Mouse (Mus musculus): ENCODE results near the gene Msrb2. TPM values are rescaled to one million over a fixed set of nuclear protein-coding genes. Genes with fewer than 3 reads are reported as not detected.

Msrb2 gene
- polyA plus RNA-seq, 1 experiment from 2014 or later = 7.1 TPM

DNA sequence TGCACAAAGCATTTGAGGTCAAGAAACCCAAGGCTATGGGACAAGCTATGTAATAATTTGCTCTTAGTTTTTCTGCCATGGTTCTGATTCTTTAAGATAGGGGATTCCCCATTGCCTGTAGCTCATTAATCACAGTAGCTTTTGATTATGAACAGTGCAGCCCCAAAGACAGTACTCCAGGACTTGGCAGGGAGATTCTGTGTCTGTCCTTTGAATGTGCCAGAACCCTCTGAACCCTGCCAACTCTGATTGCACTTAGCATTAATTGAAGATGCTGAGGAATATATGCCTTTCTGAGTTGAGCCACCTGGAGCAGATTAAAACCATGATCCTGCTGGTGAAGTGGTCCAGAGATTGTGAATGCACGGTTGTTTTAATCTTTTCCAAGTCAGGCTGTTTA lies 8.4 kb upstream of the Msrb2 start:
- Histone ChIP-seq H3K9ac (no peak overlapping the region), H3K27me3 (replicated peaks) (no peaks in the 10 kb centered on the region), H3K36me3 (replicated peaks) (no peaks in the 10 kb centered on the region), H3K27ac (no peak overlapping the region), H3K4me2 (no peak overlapping the region), H3K4me3 (no peak overlapping the region), H3K4me1 (no peaks in the 10 kb centered on the region), H3K9me3 (no peaks in the 10 kb centered on the region)
- ATAC-seq (replicated peaks) = no peak
- WGBS = 78% methylated on average over 1 of the region's 1 CpGs

DNA sequence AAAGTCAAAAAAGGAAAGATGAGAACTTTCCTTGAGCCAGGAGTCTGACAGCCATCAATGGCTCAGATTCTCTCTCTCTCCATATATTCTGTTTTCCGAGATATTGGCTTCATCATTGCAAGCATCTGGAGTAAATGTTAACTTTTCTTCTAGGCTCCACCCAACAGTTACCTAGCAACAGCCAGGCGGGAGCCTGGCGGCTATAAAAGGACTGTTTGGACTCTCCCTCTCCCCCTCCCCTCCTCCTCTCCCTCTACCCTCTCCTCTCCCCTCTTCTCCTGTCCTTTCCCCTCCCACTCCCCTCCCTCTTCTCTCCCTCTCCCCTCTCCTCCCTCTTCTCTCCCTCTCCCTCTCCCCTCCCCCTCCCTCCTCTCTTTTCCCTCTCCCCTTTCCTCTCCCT lies 4.8 kb upstream of the Msrb2 start:
- Histone ChIP-seq H3K4me3 (no peak overlapping the region), H3K27me3 (replicated peaks) (no peaks in the 10 kb centered on the region), H3K27ac (no peak overlapping the region), H3K9ac (no peak overlapping the region), H3K4me1 (no peaks in the 10 kb centered on the region; the same call in 1 of the 2 replicates), H3K36me3 (replicated peaks) (no peaks in the 10 kb centered on the region), H3K4me2 (no peak overlapping the region), H3K9me3 (no peaks in the 10 kb centered on the region)
- ATAC-seq (replicated peaks) = no peak
- WGBS = 19% methylated on average over 3 of the region's 3 CpGs

DNA sequence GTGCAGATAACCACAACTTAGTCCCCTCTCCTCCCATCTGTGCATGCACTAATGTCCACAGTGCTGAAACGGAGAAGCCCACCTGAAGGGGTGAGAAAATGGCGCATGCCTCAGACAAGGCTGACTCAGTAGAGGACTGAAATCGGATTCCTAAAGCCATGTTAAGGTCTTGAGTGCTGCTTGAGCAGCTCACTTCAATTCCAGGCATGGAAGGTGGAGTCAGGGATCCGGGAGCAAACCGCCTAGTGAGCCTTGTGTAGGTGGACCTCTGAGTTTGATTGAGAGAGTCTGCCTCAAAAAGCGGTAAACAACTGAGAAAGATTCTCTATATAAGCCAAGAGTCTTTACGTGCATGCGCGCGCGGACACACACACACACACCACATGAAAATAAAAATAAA lies 4.1 kb upstream of the Msrb2 start:
- H3K27ac ChIP-seq = no peak overlapping the region
- no peaks in the 10 kb centered on the region for H3K9me3 ChIP-seq
- 80% methylated on average over 11 of the region's 11 CpGs for WGBS

DNA sequence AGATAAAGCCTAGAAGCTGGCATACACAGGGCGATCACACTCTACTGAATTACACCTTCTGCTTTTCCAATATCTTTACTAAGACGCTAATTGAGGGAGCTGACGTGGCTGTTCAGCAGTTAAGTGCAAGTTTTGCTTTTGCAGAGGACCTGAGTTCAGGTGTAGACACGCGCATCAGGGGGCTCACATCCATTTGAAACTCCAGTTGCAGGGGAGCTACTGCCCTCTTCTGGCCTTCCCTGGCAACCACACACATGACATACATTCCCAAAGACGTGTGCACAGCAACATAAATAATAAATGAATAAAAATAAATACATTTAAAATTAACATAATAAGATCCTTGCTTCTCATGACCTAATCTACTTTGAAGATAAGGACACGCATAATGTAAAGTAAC lies 2.5 kb downstream of the Msrb2 start:
- WGBS = 89% methylated on average over 7 of the region's 7 CpGs
- Histone ChIP-seq H3K27ac (no peak overlapping the region), H3K9me3 (no peaks in the 10 kb centered on the region), H3K27me3 (replicated peaks) (no peaks in the 10 kb centered on the region), H3K36me3 (replicated peaks) (no peaks in the 10 kb centered on the region), H3K4me3 (no peak overlapping the region), H3K9ac (no peak overlapping the region), H3K4me1 (peaks cover 7% of the 10 kb centered on the region; the same call in 1 of the 2 replicates), H3K4me2 (no peak overlapping the region)
- ATAC-seq (replicated peaks) = no peak

More for the DNA sequence above, 4.1 kb upstream of the Msrb2 start:
- no peak overlapping the region for H3K4me3 ChIP-seq
- H3K4me2 ChIP-seq = no peak overlapping the region
- H3K36me3 ChIP-seq (replicated peaks) = no peaks in the 10 kb centered on the region
- H3K27me3 ChIP-seq (replicated peaks) = no peaks in the 10 kb centered on the region
- ATAC-seq (replicated peaks) = no peak
- H3K9ac ChIP-seq = no peak overlapping the region
- peaks cover 6% of the 10 kb centered on the region; the same call in 1 of the 2 replicates for H3K4me1 ChIP-seq

DNA sequence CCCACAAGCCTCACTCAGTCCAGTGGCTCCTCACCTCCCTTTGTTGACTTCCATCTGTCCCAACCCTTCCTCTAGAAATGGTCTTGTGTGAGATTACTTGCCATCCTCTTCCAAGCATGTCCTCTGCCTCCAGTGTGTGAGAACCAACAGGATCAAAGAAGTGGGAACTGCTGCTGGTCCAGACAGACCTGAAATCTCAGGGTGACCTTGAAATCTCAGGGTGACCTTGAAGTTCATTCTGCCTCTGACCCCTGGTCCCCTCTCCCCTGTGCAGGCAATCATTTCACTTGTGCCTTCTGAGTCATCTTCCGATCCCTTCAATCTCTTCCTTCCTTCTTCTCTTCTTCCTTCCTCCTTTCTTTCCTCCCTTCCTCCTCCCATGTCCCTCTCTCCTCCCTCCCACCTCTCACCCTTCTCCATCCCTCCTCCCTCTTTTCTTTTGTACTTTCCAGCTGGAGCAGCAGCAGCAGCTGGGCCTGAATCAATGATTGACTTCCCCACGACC lies 9.3 kb downstream of the Msrb2 start:
- 48% methylated on average over 2 of the region's 2 CpGs for WGBS
- Histone ChIP-seq H3K4me2 (no peak overlapping the region), H3K27ac (no peak overlapping the region), H3K4me3 (no peak overlapping the region), H3K9ac (no peak overlapping the region), H3K9me3 (no peaks in the 10 kb centered on the region), H3K36me3 (replicated peaks) (no peaks in the 10 kb centered on the region), H3K27me3 (replicated peaks) (no peaks in the 10 kb centered on the region), H3K4me1 (no peaks in the 10 kb centered on the region)
- ATAC-seq (replicated peaks) = no peak

DNA sequence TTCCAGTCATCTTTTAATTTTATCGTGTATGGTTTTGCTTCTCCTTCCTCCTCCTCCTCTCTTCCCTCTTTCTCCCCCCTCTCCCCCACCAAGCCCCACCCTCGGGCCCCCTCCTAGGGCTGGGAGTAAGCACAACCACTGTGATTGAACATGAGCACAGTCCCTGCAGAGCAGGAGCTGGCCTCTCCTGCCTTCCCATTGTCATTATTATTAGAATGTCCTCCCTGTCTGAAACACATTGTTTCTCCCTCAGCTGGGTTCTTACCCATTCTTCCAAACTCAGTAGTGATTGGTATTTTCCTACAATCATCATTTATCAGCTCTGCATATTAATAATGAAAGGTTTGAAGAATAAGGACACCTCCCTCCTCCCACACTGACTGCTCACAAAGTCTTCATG lies 9.7 kb downstream of the Msrb2 start:
- ATAC-seq (replicated peaks) = no peak
- WGBS = 8% methylated on average over 2 of the region's 2 CpGs
- Histone ChIP-seq H3K4me3 (no peak overlapping the region), H3K9me3 (no peaks in the 10 kb centered on the region), H3K27ac (no peak overlapping the region), H3K4me1 (no peaks in the 10 kb centered on the region), H3K36me3 (replicated peaks) (no peaks in the 10 kb centered on the region), H3K4me2 (no peak overlapping the region), H3K9ac (no peak overlapping the region), H3K27me3 (replicated peaks) (no peaks in the 10 kb centered on the region)

DNA sequence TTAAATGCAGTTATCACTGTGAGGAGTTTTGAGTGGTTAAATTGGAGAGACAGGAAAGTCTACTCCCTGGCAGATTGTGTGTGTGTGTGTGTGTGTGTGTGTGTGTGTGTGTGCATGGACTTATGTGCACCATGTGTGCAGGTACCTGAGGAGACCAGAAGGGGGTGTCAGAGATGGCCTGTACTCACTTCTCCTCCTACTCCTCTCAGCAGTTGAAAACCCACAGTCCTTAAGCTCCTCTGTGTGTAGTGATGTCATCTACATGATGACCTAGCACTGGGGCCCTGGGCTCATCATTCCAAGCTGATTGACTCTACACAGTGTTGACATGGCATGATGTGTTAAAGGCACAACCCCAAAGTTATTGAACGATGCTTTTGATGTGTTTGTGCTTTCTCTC lies 11.0 kb downstream of the Msrb2 start:
- Histone ChIP-seq H3K9me3 (no peaks in the 10 kb centered on the region), H3K27ac (no peak overlapping the region), H3K27me3 (replicated peaks) (no peaks in the 10 kb centered on the region), H3K4me3 (no peak overlapping the region), H3K9ac (no peak overlapping the region), H3K4me1 (no peaks in the 10 kb centered on the region), H3K36me3 (replicated peaks) (no peaks in the 10 kb centered on the region), H3K4me2 (no peak overlapping the region)
- ATAC-seq (replicated peaks) = 0 out of 2 replicates have a peak, but pooled peaks have one; percentile 45
- WGBS = 84% methylated on average over 1 of the region's 1 CpGs

DNA sequence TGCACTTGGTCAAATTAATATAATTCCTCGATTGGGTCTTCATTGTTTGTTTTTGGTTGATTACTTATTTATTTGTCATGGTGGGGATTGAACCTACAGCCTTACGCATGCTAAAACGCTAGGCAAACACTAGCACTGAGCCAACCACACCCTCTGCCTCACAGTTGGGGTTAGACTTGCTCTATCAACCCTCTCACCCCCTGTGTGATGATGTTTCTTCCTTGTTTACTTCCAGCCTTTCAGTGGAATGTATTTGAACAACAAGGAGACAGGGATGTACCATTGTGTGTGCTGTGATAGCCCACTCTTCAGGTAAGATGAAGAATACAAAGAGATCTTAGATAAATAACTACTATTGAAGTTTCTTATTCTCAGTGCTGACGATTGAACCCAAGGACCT lies 11.8 kb downstream of the Msrb2 start:
- WGBS = 65% methylated on average over 4 of the region's 4 CpGs

DNA sequence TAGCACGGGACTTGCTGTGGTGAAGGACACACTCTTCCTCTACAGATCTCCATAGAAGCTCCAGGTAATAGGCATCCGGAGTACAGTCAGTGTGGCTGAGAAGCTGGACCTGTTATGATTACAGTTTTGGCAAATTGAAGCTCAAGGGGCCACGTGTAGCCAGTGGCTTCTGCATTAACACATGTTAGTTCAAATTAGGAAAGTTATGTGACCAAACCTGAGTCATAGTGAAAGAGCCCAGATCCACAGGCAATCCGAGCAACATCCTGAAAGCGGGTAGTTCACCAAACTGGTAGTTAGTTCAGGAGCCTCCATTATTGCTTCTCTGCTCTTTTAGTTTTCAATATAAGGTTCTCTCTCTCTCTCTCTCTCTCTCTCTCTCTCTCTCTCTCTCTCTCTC lies 14.5 kb downstream of the Msrb2 start:
- no peak overlapping the region for H3K4me2 ChIP-seq
- no peak for ATAC-seq (replicated peaks)
- WGBS = 92% methylated on average over 5 of the region's 5 CpGs

More for the DNA sequence above, 11.8 kb downstream of the Msrb2 start:
- Histone ChIP-seq H3K9me3 (no peaks in the 10 kb centered on the region), H3K4me1 (no peaks in the 10 kb centered on the region), H3K4me3 (no peak overlapping the region), H3K27ac (no peak overlapping the region), H3K4me2 (no peak overlapping the region), H3K27me3 (replicated peaks) (no peaks in the 10 kb centered on the region), H3K36me3 (replicated peaks) (no peaks in the 10 kb centered on the region), H3K9ac (no peak overlapping the region)
- no peak for ATAC-seq (replicated peaks)

DNA sequence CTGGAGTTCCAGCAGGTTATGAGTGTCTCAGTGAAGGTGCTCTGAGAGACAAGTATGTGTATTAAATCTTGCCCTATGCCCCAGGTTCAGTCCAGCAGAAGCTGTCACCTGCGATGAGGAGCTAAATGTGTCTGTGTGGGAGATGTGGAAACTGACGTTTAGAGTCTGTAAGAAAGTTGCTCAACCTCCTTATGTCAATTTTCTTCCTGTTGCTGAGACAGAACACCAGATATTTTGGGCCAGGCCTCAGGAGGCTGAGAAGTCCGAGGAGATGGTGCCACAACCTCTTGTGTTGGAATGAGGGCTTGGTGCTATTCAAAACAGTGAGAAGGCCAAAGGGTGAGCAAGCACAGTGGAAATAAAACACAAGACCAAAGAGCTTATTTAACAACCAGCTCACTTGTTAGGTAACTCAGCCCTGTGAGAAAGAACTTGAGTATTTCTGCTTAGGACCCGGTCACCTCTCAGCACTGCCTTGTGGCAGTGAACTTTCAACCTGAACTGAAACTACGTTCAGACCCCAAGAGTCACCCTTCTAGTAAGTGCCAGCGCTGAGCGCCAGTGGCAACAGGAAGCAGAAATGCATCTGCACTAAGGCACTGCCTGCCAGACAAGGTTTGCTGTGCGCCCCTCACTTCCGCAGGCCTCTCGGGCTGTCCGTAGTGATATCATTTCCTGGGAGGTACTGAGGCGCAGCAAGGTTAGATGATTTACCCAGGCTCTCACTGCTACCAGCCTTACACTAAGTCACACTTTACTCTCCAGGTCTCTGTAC lies 17.3 kb downstream of the Msrb2 start:
- H3K27me3 ChIP-seq (replicated peaks) = no peaks in the 10 kb centered on the region
- H3K4me1 ChIP-seq = no peaks in the 10 kb centered on the region
- no peak for ATAC-seq (replicated peaks)
- 90% methylated on average over 12 of the region's 12 CpGs for WGBS
- no peak overlapping the region for H3K4me3 ChIP-seq
- H3K4me2 ChIP-seq = no peak overlapping the region
- H3K27ac ChIP-seq = no peak overlapping the region
- no peaks in the 10 kb centered on the region for H3K9me3 ChIP-seq
- H3K36me3 ChIP-seq (replicated peaks) = no peaks in the 10 kb centered on the region
- H3K9ac ChIP-seq = no peak overlapping the region

More for the DNA sequence above, 14.5 kb downstream of the Msrb2 start:
- Histone ChIP-seq H3K9ac (no peak overlapping the region), H3K4me1 (no peaks in the 10 kb centered on the region), H3K9me3 (no peaks in the 10 kb centered on the region), H3K36me3 (replicated peaks) (no peaks in the 10 kb centered on the region), H3K27ac (no peak overlapping the region), H3K27me3 (replicated peaks) (no peaks in the 10 kb centered on the region), H3K4me3 (no peak overlapping the region)

DNA sequence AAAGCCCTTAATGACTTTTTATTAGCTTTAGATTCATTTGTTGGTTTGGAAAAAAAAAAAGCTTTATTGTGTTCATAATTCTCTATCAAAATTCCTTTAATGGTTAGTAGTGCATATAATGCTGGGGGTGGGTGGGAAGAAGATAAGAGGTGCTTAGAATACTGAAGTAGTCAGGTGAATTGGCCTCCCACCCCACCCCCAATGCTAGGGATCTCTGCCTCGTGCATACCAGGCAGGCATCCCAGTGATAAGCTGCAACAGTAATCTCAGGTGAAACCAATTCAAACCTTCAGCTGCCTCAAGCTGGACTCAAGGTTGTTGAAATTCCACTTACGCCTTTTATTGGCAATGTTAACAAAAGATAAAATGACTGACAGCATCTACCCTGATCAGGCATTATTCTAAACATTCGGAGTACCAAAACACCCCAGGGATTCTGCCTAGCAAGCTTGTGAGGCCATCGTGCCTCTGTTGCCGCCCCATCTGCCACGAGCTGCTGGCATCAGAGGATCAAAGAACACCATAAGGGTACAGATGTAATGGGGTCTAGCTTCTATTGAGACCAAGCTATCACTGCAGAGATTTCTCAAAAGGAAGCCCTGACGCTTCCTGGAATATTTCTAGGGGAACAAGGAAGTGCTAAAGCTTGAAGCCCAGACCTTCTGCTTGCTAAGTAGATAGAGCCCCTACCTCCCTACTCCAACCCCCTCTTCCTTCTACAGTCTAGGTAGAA lies 19.3 kb downstream of the Msrb2 start:
- Histone ChIP-seq H3K27me3 (replicated peaks) (no peaks in the 10 kb centered on the region), H3K4me3 (no peak overlapping the region), H3K36me3 (replicated peaks) (no peaks in the 10 kb centered on the region), H3K4me2 (no peak overlapping the region), H3K9ac (no peak overlapping the region), H3K27ac (no peak overlapping the region), H3K4me1 (no peaks in the 10 kb centered on the region), H3K9me3 (no peaks in the 10 kb centered on the region)
- ATAC-seq (replicated peaks) = no peak
- 38% methylated on average over 7 of the region's 7 CpGs for WGBS

DNA sequence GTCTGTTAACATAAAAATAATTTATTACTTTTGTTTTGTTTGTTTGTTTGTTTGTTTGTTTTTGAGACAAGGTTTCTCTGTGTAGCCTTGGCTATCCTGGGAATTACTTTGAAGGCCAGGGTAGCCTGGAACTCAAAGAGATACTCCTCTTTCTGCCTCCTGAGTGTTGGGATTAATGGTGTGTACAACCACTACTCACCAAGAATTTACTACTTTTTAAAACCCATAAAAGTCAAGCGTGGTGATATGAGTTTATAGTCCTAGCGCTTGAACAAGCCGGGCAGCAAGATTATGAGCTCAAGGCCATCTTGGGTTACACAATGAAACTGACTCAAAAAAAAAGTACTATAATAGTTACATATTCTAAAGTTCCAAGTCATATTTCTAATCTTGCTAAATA lies 20.4 kb downstream of the Msrb2 start:
- Histone ChIP-seq H3K9me3 (no peaks in the 10 kb centered on the region), H3K27ac (no peak overlapping the region), H3K36me3 (replicated peaks) (no peaks in the 10 kb centered on the region), H3K4me2 (no peak overlapping the region), H3K27me3 (replicated peaks) (no peaks in the 10 kb centered on the region), H3K9ac (no peak overlapping the region), H3K4me3 (no peak overlapping the region), H3K4me1 (no peaks in the 10 kb centered on the region)
- WGBS = 99% methylated on average over 3 of the region's 3 CpGs
- ATAC-seq (replicated peaks) = no peak

Measured in midbrain, embryonic 15.5 days (tissue).